Mouse (Mus musculus) heart, postnatal 0 days (tissue): ENCODE data around the gene Wdr49. TPM values are rescaled to one million over a fixed set of nuclear protein-coding genes. Genes with fewer than 3 reads are reported as not detected.

Source experiments
- ATAC-seq: fragments of 200-750 bp; cut with Nextera tagmentation; 2 replicates; pipeline ENCODE4 v1.8.0; 2017; ENCODE audit warnings: low read depth, moderate number of reproducible peaks, moderate library complexity; ENCODE audit not compliant: insufficient read depth
- DNase-seq: peaks from one replicate; pipeline ENCODE4 v3.0.0-alpha.2; 2016; ENCODE audit warnings: low spot score
- H3K27ac ChIP-seq: fragments of 300-500 bp; sonication (generic); 2 replicates; pipeline ENCODE4 v1.5.1; 2014; ENCODE audit warnings: low read depth, mild to moderate bottlenecking
- H3K27me3 ChIP-seq: fragments of 300-500 bp; sonication (generic); 2 replicates; pipeline ENCODE4 v1.6.1; 2014; ENCODE audit warnings: low read length, mixed read lengths; ENCODE audit not compliant: control insufficient read depth, insufficient read depth
- H3K36me3 ChIP-seq: fragments of 300-500 bp; sonication (generic); replicated peaks from 2 replicates; pipeline ENCODE4 v1.6.1; 2014; ENCODE audit warnings: low read length, mixed read lengths; ENCODE audit not compliant: control insufficient read depth, insufficient read depth
- H3K4me1 ChIP-seq: fragments of 300-500 bp; sonication (generic); 2 replicates; pipeline ENCODE4 v1.6.1; 2014; ENCODE audit warnings: antibody characterized with exemption; ENCODE audit not compliant: control insufficient read depth, insufficient read depth
- H3K4me2 ChIP-seq: fragments of 300-500 bp; sonication (generic); 2 replicates; pipeline ENCODE4 v1.6.1; 2014; ENCODE audit warnings: low read depth, mild to moderate bottlenecking, low read length, moderate library complexity
- H3K4me3 ChIP-seq: fragments of 300-500 bp; sonication (generic); 2 replicates; pipeline ENCODE4 v1.5.1; 2014; ENCODE audit warnings: low read depth, low read length
- H3K9ac ChIP-seq: fragments of 300-500 bp; sonication (generic); replicated peaks from 2 replicates; pipeline ENCODE4 v1.6.1; 2014; ENCODE audit warnings: low read depth, low read length, mixed read lengths
- H3K9me3 ChIP-seq: fragments of 300-500 bp; sonication (generic); replicated peaks from 2 replicates; pipeline ENCODE4 v1.6.1; 2016; ENCODE audit warnings: low read length; ENCODE audit not compliant: control insufficient read depth
- CTCF ChIP-seq: IDR thresholded peaks from 2 replicates; pipeline ENCODE4 v1.5.1; 2016; ENCODE audit warnings: antibody characterized with exemption, control low read depth, low read depth
- EP300 ChIP-seq: IDR thresholded peaks from 2 replicates; pipeline ENCODE4 v1.6.1; 2016; ENCODE audit warnings: antibody characterized with exemption, low read depth
- WGBS: fragments of 180-500 bp; shearing (Covaris S2); extraction: QIAGEN DNeasy Blood & Tissue Kit; methylation state at CpG from one replicate; pipeline ENCODE4 v1.1.7; 2014; 5-methylcytosine and 5-hydroxymethylcytosine counted together
- polyA plus RNA-seq: library from polyadenylated mRNA; unstranded; fragments of >200 nt; fragmentation: Nextera tagmentation; extraction: Ambion mirVana; gene quantifications from 2 replicates; pipeline ENCODE4 v1.2.1, GENCODE M21; 2015
- total RNA-seq: library from RNA; depleted of rRNA; stranded (reverse); fragments of >200 nt; gene quantifications from 2 replicates; pipeline ENCODE4 v1.2.3, GENCODE M21; 2014; ENCODE audit warnings: low replicate concordance

The Wdr49 gene
- total and polyA plus RNA-seq, 2 experiments from 2014 or later, result not detected

DNA sequence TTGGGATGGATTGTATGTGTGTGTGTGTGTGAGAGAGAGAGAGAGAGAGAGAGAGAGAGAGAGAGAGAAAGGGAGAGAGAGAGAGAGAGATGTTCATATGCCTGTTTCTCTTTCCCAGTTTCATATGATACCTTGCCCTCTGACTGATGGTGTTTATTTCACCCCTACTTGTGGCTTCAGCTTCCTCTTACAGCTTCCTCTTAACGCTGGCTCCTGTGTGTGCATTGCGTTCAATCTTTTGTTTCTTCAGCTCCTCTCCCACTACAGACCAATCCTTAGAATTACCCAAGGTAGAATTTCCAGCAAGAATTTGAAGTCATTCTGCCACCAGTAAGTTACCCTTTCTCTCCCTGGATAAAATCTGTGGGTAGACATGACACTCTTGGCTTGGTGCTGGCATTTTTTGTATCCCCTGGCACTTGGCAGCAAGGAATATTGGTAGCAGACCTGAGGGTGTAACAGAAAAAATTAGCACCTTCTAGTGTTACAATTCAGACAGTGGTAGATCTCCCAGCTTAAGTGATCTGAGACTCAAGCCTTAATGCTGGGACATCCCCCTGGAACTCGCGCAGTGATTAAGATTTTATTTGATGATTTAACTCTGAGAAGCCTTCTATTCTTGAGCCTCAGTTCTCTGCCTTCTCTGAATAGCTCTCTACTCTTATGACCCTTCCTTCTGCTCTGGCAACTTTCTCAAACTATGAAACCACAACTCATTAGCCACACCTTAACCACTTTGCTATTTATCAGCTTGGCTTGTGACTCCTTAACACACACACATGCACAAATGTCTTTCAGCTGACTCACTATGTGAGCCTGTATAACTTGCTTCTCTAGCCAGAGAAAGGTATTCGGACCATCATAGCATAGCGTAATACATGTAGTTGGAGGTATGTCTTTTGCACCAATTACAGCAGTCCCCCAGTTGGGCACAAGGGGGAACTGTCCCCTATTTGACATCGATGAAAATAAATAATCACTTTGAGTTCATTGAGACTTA is 17.3 kb upstream of the Wdr49 start:
- no peaks in the 10 kb centered on the region for H3K4me1 ChIP-seq
- no peak overlapping the region for H3K9ac ChIP-seq
- ATAC-seq, result no peak
- DNase-seq, result no peak
- H3K4me2 ChIP-seq, result no peak overlapping the region
- WGBS, result 76% methylated on average over 7 of the region's 7 CpGs
- H3K27ac ChIP-seq, result no peak overlapping the region
- H3K27me3 ChIP-seq, result no peaks in the 10 kb centered on the region
- no peaks in the 10 kb centered on the region for H3K9me3 ChIP-seq
- H3K36me3 ChIP-seq, result no peaks in the 10 kb centered on the region
- TF ChIP-seq CTCF, result peak; percentile 21
- TF ChIP-seq EP300, result no peak
- no peak overlapping the region for H3K4me3 ChIP-seq

DNA sequence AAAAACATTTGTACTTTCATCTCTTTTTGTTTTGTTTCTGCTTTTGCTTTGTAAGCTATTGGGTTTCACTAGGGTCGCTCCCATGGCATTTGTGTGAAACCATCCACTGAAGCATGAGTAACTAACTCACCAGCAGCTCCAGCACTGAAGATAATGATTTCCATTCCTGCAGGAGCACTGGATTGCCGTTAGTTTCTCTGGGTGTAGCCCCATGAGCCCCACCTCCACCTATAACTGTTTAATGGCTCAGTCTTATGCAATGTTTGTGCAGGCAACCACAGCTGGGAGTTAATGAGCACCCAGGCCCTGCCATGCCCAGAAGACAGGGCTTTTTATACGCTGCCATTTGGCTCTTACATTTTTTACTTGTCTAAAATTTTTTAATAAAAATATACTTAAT is 11.0 kb upstream of the Wdr49 start:
- Histone ChIP-seq H3K4me2 (no peak overlapping the region), H3K27me3 (no peaks in the 10 kb centered on the region), H3K27ac (no peak overlapping the region), H3K9me3 (no peaks in the 10 kb centered on the region), H3K36me3 (no peaks in the 10 kb centered on the region), H3K4me3 (no peak overlapping the region), H3K9ac (no peak overlapping the region), H3K4me1 (no peaks in the 10 kb centered on the region)
- no peak for DNase-seq
- no peak for TF ChIP-seq CTCF
- no peak for ATAC-seq
- WGBS, result 64% methylated on average over 3 of the region's 3 CpGs

DNA sequence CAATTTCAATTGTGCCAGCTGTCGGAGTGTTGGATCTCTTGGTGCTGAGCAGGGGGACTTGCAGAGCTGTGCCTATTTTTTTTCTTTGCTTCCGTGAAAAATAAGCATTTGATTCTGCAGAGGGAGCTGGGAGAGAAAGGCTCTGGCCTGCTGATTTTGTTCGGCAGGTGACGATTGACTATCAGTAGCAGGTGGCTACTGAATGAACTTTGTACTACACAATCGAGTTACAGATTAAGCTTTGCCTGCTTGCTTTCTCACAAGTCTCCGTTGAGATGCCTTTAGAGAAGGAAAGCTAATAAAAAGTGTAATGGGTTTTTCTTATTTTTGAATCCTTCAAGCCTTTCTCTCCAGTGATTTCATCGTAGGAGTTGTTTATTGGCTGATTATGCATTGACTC is 6.8 kb downstream of the Wdr49 start:
- Histone ChIP-seq H3K4me3 (no peak overlapping the region), H3K27ac (no peak overlapping the region), H3K27me3 (no peaks in the 10 kb centered on the region), H3K4me1 (no peaks in the 10 kb centered on the region), H3K9ac (no peak overlapping the region), H3K4me2 (no peak overlapping the region), H3K9me3 (no peaks in the 10 kb centered on the region), H3K36me3 (no peaks in the 10 kb centered on the region)
- DNase-seq (no peak), ATAC-seq (no peak)
- WGBS, result 65% methylated on average over 7 of the region's 7 CpGs
- TF ChIP-seq CTCF, result no peak
- TF ChIP-seq EP300, result no peak

DNA sequence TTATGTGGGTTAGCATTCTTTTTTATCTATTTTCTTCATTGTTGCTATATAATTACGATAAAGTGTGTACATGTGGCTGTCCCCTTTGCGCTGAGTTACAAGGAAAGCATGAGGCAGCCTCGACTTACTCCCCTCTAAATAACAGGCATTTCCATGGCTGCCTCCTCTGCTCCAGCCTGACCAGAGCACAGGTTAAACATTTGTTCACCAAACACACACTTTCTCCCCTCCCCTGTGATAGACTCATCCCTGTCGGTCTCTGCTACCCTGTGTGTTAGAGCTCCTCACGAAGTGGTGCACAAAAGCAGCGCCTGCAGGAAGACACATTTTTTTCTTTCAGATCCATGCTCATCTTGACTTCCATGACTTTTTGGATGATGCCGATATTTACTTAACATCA is 7.3 kb downstream of the Wdr49 start:
- no peaks in the 10 kb centered on the region for H3K27me3 ChIP-seq
- H3K27ac ChIP-seq, result no peak overlapping the region
- no peak overlapping the region for H3K9ac ChIP-seq
- H3K36me3 ChIP-seq, result no peaks in the 10 kb centered on the region
- ATAC-seq, result no peak
- no peak for DNase-seq
- H3K9me3 ChIP-seq, result no peaks in the 10 kb centered on the region
- no peak overlapping the region for H3K4me3 ChIP-seq
- no peak overlapping the region for H3K4me2 ChIP-seq
- 87% methylated on average over 7 of the region's 7 CpGs for WGBS
- H3K4me1 ChIP-seq, result no peaks in the 10 kb centered on the region
- TF ChIP-seq CTCF (no peak), EP300 (no peak)

DNA sequence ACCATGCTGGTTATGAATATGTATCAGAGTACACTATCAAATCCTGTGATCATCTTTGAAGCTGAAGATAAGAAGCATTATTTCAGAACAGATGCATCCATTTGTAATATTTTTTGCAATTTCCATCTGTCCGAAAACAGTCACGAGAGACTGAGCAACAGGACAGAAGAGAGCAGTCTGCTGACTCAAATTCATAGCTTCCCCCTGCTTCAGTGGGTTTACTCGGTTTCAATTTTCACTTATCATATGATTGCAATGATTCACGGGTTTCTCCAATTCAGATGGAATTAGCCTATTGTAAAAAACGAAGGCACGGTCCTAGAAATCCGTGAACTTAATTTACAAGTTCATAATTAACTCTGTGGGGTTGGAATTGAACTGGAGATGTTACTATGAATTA is 13.8 kb downstream of the Wdr49 start:
- H3K9me3 ChIP-seq, result no peaks in the 10 kb centered on the region
- TF ChIP-seq CTCF (no peak), EP300 (no peak)
- no peaks in the 10 kb centered on the region for H3K36me3 ChIP-seq
- no peak overlapping the region for H3K9ac ChIP-seq
- H3K4me3 ChIP-seq, result no peak overlapping the region
- no peaks in the 10 kb centered on the region for H3K27me3 ChIP-seq
- DNase-seq (no peak), ATAC-seq (no peak)
- H3K27ac ChIP-seq, result no peak overlapping the region
- WGBS, result 72% methylated on average over 7 of the region's 7 CpGs
- H3K4me2 ChIP-seq, result no peak overlapping the region
- H3K4me1 ChIP-seq, result no peaks in the 10 kb centered on the region
